Mouse (Mus musculus) cerebellum, adult 2 months (tissue): ENCODE data around the gene Ankrd54.

Experiments used
- CTCF ChIP-seq: fragments of 200-500 bp; IDR thresholded peaks from 2 replicates; pipeline ENCODE4 v1.5.1; 2011; ENCODE audit warnings: low read depth, mild to moderate bottlenecking, control low read depth, low read length, moderate library complexity, borderline replicate concordance; ENCODE audit not compliant: insufficient read depth
- POLR2A ChIP-seq: fragments of 200-500 bp; IDR thresholded peaks from 2 replicates; pipeline ENCODE4 v1.6.1; 2011; ENCODE audit warnings: low read length, control low read depth, borderline replicate concordance; ENCODE audit not compliant: insufficient read depth

DNA sequence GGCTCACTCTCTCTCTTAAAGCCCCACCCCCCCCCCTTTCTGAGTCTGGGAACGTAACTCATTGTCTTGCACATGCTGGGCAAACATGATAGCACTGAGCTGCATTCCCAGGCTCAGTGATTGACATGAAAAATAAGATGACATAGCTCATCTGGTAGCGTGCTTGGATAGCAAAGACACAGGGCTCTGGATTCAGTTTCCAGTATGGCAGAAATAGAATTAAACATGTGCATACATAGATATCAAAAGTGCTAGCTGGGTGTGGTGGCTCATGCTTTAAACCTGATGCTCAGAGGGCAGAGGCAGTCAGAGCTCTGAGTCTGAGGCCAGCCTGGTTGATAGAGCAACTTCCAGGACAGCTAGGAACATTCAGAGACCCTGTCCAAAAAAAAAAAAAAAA, 43.1 kb upstream of the Ankrd54 start:
- TF ChIP-seq POLR2A (no peak), CTCF (no peak)
